Mouse (Mus musculus) neural tube, embryonic 14.5 days (tissue): ENCODE data around the gene Slc24a3. TPM values are rescaled to one million over a fixed set of nuclear protein-coding genes. Genes with fewer than 3 reads are reported as not detected.

Experiments
- ATAC-seq: fragments of 200-750 bp; cut with Nextera tagmentation; 2 replicates; pipeline ENCODE4 v1.8.0; 2017; ENCODE audit warnings: low read depth, mild to moderate bottlenecking, moderate TSS enrichment, moderate library complexity
- H3K27ac ChIP-seq: fragments of 300-500 bp; sonication (generic); 2 replicates; pipeline ENCODE4 v1.5.1; 2014; ENCODE audit warnings: low read depth, mild to moderate bottlenecking, control low read depth, low read length, moderate library complexity, mixed read lengths
- H3K27me3 ChIP-seq: fragments of 300-500 bp; sonication (generic); 2 replicates; pipeline ENCODE4 v1.6.1; 2014; ENCODE audit warnings: low read length; ENCODE audit not compliant: control insufficient read depth, insufficient read depth
- H3K36me3 ChIP-seq: fragments of 300-500 bp; sonication (generic); 2 replicates; pipeline ENCODE4 v1.6.1; 2014; ENCODE audit warnings: low read length, mixed read lengths; ENCODE audit not compliant: control insufficient read depth, insufficient read depth
- H3K4me1 ChIP-seq: fragments of 300-500 bp; sonication (generic); 2 replicates; pipeline ENCODE4 v1.6.1; 2014; ENCODE audit warnings: low read length; ENCODE audit not compliant: control insufficient read depth, insufficient read depth
- H3K4me2 ChIP-seq: fragments of 300-500 bp; sonication (generic); 2 replicates; pipeline ENCODE4 v1.6.1; 2014; ENCODE audit warnings: mild to moderate bottlenecking, low read depth, low read length, control low read depth
- H3K4me3 ChIP-seq: fragments of 300-500 bp; sonication (generic); 2 replicates; pipeline ENCODE4 v1.5.1; 2014; ENCODE audit warnings: low read depth, low read length, control low read depth, mixed read lengths
- H3K9ac ChIP-seq: fragments of 300-500 bp; sonication (generic); replicated peaks from 2 replicates; pipeline ENCODE4 v1.6.1; 2014; ENCODE audit warnings: low read depth, mild to moderate bottlenecking, control low read depth, low read length, mixed read lengths
- H3K9me3 ChIP-seq: fragments of 300-500 bp; sonication (generic); 2 replicates; pipeline ENCODE4 v1.6.1; 2016; ENCODE audit warnings: low read length; ENCODE audit not compliant: control insufficient read depth
- WGBS: fragments of 180-500 bp; shearing (Covaris S2); extraction: QIAGEN DNeasy Blood & Tissue Kit; methylation state at CpG from one replicate; pipeline ENCODE4 v1.1.7; 2014; 5-methylcytosine and 5-hydroxymethylcytosine counted together
- polyA plus RNA-seq: library from polyadenylated mRNA; unstranded; fragments of >200 nt; fragmentation: Nextera tagmentation; extraction: Ambion mirVana; gene quantifications from 2 replicates; pipeline ENCODE4 v1.2.1, GENCODE M21; 2014

The Slc24a3 gene
- polyA plus RNA-seq, 1 experiment from 2014 or later, result 31.2 TPM

- Histone ChIP-seq H3K9ac (no peak overlapping the region), H3K4me1 (no peaks in the 10 kb centered on the region), H3K4me3 (no peak overlapping the region), H3K9me3 (no peaks in the 10 kb centered on the region), H3K27ac (no peak overlapping the region), H3K36me3 (no peaks in the 10 kb centered on the region), H3K4me2 (no peak overlapping the region), H3K27me3 (no peaks in the 10 kb centered on the region)
- ATAC-seq, result no peak
- 68% methylated on average over 1 of the region's 1 CpGs for WGBS
Observed at GRCm38 (mm10) chr2:145541695-145542094, 374.1 kb downstream of the Slc24a3 start.

GRCm38 (mm10) chr2:145546071-145546470 lies 378.5 kb downstream of the Slc24a3 start:
- Histone ChIP-seq H3K4me2 (no peak overlapping the region), H3K4me1 (no peaks in the 10 kb centered on the region), H3K36me3 (no peaks in the 10 kb centered on the region), H3K9ac (no peak overlapping the region), H3K27me3 (no peaks in the 10 kb centered on the region), H3K4me3 (no peak overlapping the region), H3K27ac (no peak overlapping the region), H3K9me3 (no peaks in the 10 kb centered on the region)
- WGBS, result 81% methylated on average over 3 of the region's 3 CpGs
- ATAC-seq, result no peak

- Histone ChIP-seq H3K9me3 (no peaks in the 10 kb centered on the region), H3K9ac (no peak overlapping the region), H3K4me2 (no peak overlapping the region), H3K4me1 (no peaks in the 10 kb centered on the region), H3K36me3 (no peaks in the 10 kb centered on the region), H3K27ac (no peak overlapping the region), H3K4me3 (no peak overlapping the region), H3K27me3 (no peaks in the 10 kb centered on the region)
- WGBS, result 87% methylated on average over 2 of the region's 2 CpGs
- ATAC-seq, result no peak
Observed at GRCm38 (mm10) chr2:145554722-145555252, 387.2 kb downstream of the Slc24a3 start.

- ATAC-seq, result no peak
Observed at GRCm38 (mm10) chr2:145555713-145556112, 388.2 kb downstream of the Slc24a3 start.

GRCm38 (mm10) chr2:145557361-145557931 lies 389.9 kb downstream of the Slc24a3 start:
- Histone ChIP-seq H3K27ac (no peak overlapping the region), H3K9me3 (no peaks in the 10 kb centered on the region), H3K9ac (no peak overlapping the region), H3K27me3 (no peaks in the 10 kb centered on the region), H3K4me3 (no peak overlapping the region), H3K4me1 (no peaks in the 10 kb centered on the region), H3K36me3 (no peaks in the 10 kb centered on the region), H3K4me2 (no peak overlapping the region)
- WGBS, result 29% methylated on average over 1 of the region's 1 CpGs
- ATAC-seq, result no peak

More at GRCm38 (mm10) chr2:145555713-145556112, 388.2 kb downstream of the Slc24a3 start:
- no peaks in the 10 kb centered on the region for H3K27me3 ChIP-seq
- WGBS, result 92% methylated on average over 2 of the region's 2 CpGs
- no peaks in the 10 kb centered on the region for H3K4me1 ChIP-seq
- H3K4me3 ChIP-seq, result no peak overlapping the region
- H3K36me3 ChIP-seq, result no peaks in the 10 kb centered on the region
- no peaks in the 10 kb centered on the region for H3K9me3 ChIP-seq
- H3K27ac ChIP-seq, result no peak overlapping the region
- no peak overlapping the region for H3K4me2 ChIP-seq
- no peak overlapping the region for H3K9ac ChIP-seq

GRCm38 (mm10) chr2:145562493-145562892 lies 394.9 kb downstream of the Slc24a3 start:
- no peaks in the 10 kb centered on the region for H3K27me3 ChIP-seq
- ATAC-seq, result no peak
- H3K9ac ChIP-seq, result no peak overlapping the region
- no peaks in the 10 kb centered on the region for H3K36me3 ChIP-seq
- no peaks in the 10 kb centered on the region for H3K4me1 ChIP-seq
- no peaks in the 10 kb centered on the region for H3K9me3 ChIP-seq
- H3K4me2 ChIP-seq, result no peak overlapping the region
- H3K4me3 ChIP-seq, result no peak overlapping the region
- H3K27ac ChIP-seq, result no peak overlapping the region

GRCm38 (mm10) chr2:145564596-145564995 lies 397.0 kb downstream of the Slc24a3 start:
- 69% methylated on average over 8 of the region's 8 CpGs for WGBS

GRCm38 (mm10) chr2:145566904-145567303 lies 399.4 kb downstream of the Slc24a3 start:
- Histone ChIP-seq H3K27me3 (no peaks in the 10 kb centered on the region), H3K4me2 (no peak overlapping the region), H3K9ac (no peak overlapping the region), H3K4me1 (no peaks in the 10 kb centered on the region), H3K4me3 (no peak overlapping the region), H3K36me3 (no peaks in the 10 kb centered on the region), H3K9me3 (no peaks in the 10 kb centered on the region), H3K27ac (no peak overlapping the region)
- no peak for ATAC-seq
- WGBS, result 85% methylated on average over 2 of the region's 2 CpGs

More at GRCm38 (mm10) chr2:145564596-145564995, 397.0 kb downstream of the Slc24a3 start:
- H3K9me3 ChIP-seq, result no peaks in the 10 kb centered on the region
- H3K4me1 ChIP-seq, result no peaks in the 10 kb centered on the region
- H3K4me3 ChIP-seq, result no peak overlapping the region
- no peaks in the 10 kb centered on the region for H3K27me3 ChIP-seq
- no peaks in the 10 kb centered on the region for H3K36me3 ChIP-seq
- no peak for ATAC-seq
- H3K4me2 ChIP-seq, result no peak overlapping the region
- no peak overlapping the region for H3K9ac ChIP-seq
- no peak overlapping the region for H3K27ac ChIP-seq

GRCm38 (mm10) chr2:145571943-145572342 lies 404.4 kb downstream of the Slc24a3 start:
- Histone ChIP-seq H3K27me3 (no peaks in the 10 kb centered on the region), H3K4me2 (no peak overlapping the region), H3K4me1 (no peaks in the 10 kb centered on the region), H3K9me3 (no peaks in the 10 kb centered on the region), H3K36me3 (no peaks in the 10 kb centered on the region), H3K9ac (no peak overlapping the region), H3K4me3 (no peak overlapping the region), H3K27ac (no peak overlapping the region)
- 75% methylated on average over 3 of the region's 3 CpGs for WGBS
- ATAC-seq, result no peak
